Mouse (Mus musculus) E14TG2a.4 (cell line): ENCODE measurements around the gene Ino80b.

Source experiments
- CTCF ChIP-seq: conservative IDR thresholded peaks from 2 replicates; pipeline ENCODE4 v1.5.1; 2014; ENCODE audit warnings: low read length
- NANOG ChIP-seq: IDR thresholded peaks from 2 replicates; pipeline ENCODE4 v1.6.1; 2014; ENCODE audit warnings: borderline replicate concordance, low read length, mixed read lengths

- TF ChIP-seq CTCF = no peak
- no peak for TF ChIP-seq NANOG
Measured at GRCm38 (mm10) chr6:83087926-83088260, 37.3 kb downstream of the Ino80b start.
